Mouse (Mus musculus) liver, embryonic 12.5 days (tissue): Measurements from ENCODE around the gene Npdc1. TPM values are rescaled to one million over a fixed set of nuclear protein-coding genes. Genes with fewer than 3 reads are reported as not detected.
"Not testable (repeated sequence)": the region's sequence is repeated elsewhere in the genome, so short reads cannot be mapped to it uniquely, and the experiment has no call there.

Source experiments
- ATAC-seq: fragments of 200-750 bp; cut with Nextera tagmentation; 2 replicates; pipeline ENCODE4 v1.8.0; 2017; ENCODE audit warnings: moderate number of reproducible peaks, mild to moderate bottlenecking, moderate library complexity
- H3K27ac ChIP-seq: fragments of 300-500 bp; sonication (generic); 2 replicates; pipeline ENCODE4 v1.5.1; 2016; ENCODE audit warnings: mild to moderate bottlenecking
- H3K27me3 ChIP-seq: fragments of 300-500 bp; sonication (generic); replicated peaks from 2 replicates; pipeline ENCODE4 v1.6.1; 2016; ENCODE audit warnings: mild to moderate bottlenecking, moderate library complexity
- H3K36me3 ChIP-seq: fragments of 300-500 bp; sonication (generic); 2 replicates; pipeline ENCODE4 v1.6.1; 2016; ENCODE audit warnings: mild to moderate bottlenecking, moderate library complexity
- H3K4me1 ChIP-seq: fragments of 300-500 bp; sonication (generic); 2 replicates; pipeline ENCODE4 v1.6.1; 2016
- H3K4me2 ChIP-seq: fragments of 300-500 bp; sonication (generic); 2 replicates; pipeline ENCODE4 v1.6.1; 2016; ENCODE audit warnings: mild to moderate bottlenecking, moderate library complexity
- H3K4me3 ChIP-seq: fragments of 300-500 bp; sonication (generic); 2 replicates; pipeline ENCODE4 v1.5.1; 2016; ENCODE audit warnings: mild to moderate bottlenecking, moderate library complexity
- H3K9ac ChIP-seq: fragments of 300-500 bp; sonication (generic); 2 replicates; pipeline ENCODE4 v1.6.1; 2016; ENCODE audit warnings: mild to moderate bottlenecking, moderate library complexity
- H3K9me3 ChIP-seq: fragments of 300-500 bp; sonication (generic); replicated peaks from 2 replicates; pipeline ENCODE4 v1.6.1; 2016; ENCODE audit warnings: mild to moderate bottlenecking, moderate library complexity
- WGBS: fragments of 180-500 bp; shearing (Covaris S2); methylation state at CpG from one replicate; pipeline ENCODE4 v1.1.7; 2016; ENCODE audit not compliant: insufficient replicate concordance; 5-methylcytosine and 5-hydroxymethylcytosine counted together
- polyA plus RNA-seq: library from polyadenylated mRNA; unstranded; fragments of >200 nt; fragmentation: Nextera tagmentation; extraction: Ambion mirVana; gene quantifications from 2 replicates; pipeline ENCODE4 v1.2.1, GENCODE M21; 2016

The Npdc1 gene
- polyA plus RNA-seq, 1 experiment from 2014 or later, result 5.3 TPM

DNA sequence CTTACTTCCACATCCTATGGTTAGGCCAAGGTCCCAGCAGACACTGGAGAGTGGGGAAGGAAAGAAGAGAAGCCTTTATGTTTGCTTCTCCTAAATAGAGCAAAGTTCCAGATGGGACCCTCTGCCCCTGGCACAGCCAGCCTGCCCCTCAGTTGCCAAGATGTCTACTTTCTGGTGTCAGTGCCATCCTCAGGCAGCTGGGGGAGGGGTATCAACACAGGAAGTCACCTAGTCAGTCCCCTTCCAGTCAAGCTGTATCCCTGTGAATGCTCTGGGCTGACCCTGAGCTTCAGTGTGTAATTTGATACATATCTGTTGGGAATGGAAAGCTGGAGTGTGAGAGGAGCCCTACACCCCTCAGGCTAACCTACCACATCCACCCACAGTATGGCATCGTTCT lies 2.1 kb upstream of the Npdc1 start:
- no peak for ATAC-seq
- peaks cover 99% of the 10 kb centered on the region for H3K27me3 ChIP-seq
- no peak overlapping the region for H3K4me3 ChIP-seq
- H3K27ac ChIP-seq, result no peak overlapping the region
- H3K36me3 ChIP-seq, result no peaks in the 10 kb centered on the region
- no peak overlapping the region for H3K4me2 ChIP-seq
- H3K4me1 ChIP-seq, result peaks cover 17% of the 10 kb centered on the region
- 8% methylated on average over 1 of the region's 1 CpGs for WGBS
- no peak overlapping the region for H3K9ac ChIP-seq
- no peaks in the 10 kb centered on the region for H3K9me3 ChIP-seq

GRCm38 (mm10) chr2:25398065-25398464 lies 1.1 kb upstream of the Npdc1 start:
- Histone ChIP-seq H3K4me2 (no peak overlapping the region), H3K9ac (no peak overlapping the region), H3K4me1 (peaks cover 23% of the 10 kb centered on the region), H3K27me3 (peaks cover 100% of the 10 kb centered on the region), H3K9me3 (no peaks in the 10 kb centered on the region), H3K36me3 (no peaks in the 10 kb centered on the region), H3K4me3 (no peak overlapping the region), H3K27ac (no peak overlapping the region)
- ATAC-seq, result no peak
- WGBS, result 76% methylated on average over 7 of the region's 7 CpGs

GRCm38 (mm10) chr2:25400291-25400690 lies 1.1 kb downstream of the Npdc1 start:
- ATAC-seq, result no peak
- no peak overlapping the region for H3K27ac ChIP-seq
- 21% methylated on average over 16 of the region's 16 CpGs for WGBS
- H3K4me3 ChIP-seq, result no peak overlapping the region
- peaks cover 25% of the 10 kb centered on the region for H3K4me1 ChIP-seq
- H3K36me3 ChIP-seq, result no peaks in the 10 kb centered on the region
- peaks cover 100% of the 10 kb centered on the region for H3K27me3 ChIP-seq
- H3K4me2 ChIP-seq, result peak overlapping the region; percentile 24; the same call in 1 of the 2 replicates
- H3K9ac ChIP-seq, result no peak overlapping the region
- no peaks in the 10 kb centered on the region for H3K9me3 ChIP-seq

- peak; percentile 38; the same call in 1 of the 2 replicates for ATAC-seq
- no peak overlapping the region for H3K27ac ChIP-seq
- no peaks in the 10 kb centered on the region for H3K36me3 ChIP-seq
- peaks cover 21% of the 10 kb centered on the region for H3K4me1 ChIP-seq
- no peaks in the 10 kb centered on the region for H3K9me3 ChIP-seq
- WGBS, result 4% methylated on average over 17 of the region's 17 CpGs
- no peak overlapping the region for H3K4me3 ChIP-seq
- no peak overlapping the region for H3K9ac ChIP-seq
- peak overlapping the region; percentile 24; the same call in 1 of the 2 replicates for H3K4me2 ChIP-seq
- peaks cover 100% of the 10 kb centered on the region for H3K27me3 ChIP-seq
Observed at GRCm38 (mm10) chr2:25400764-25401163, 1.6 kb downstream of the Npdc1 start.

DNA sequence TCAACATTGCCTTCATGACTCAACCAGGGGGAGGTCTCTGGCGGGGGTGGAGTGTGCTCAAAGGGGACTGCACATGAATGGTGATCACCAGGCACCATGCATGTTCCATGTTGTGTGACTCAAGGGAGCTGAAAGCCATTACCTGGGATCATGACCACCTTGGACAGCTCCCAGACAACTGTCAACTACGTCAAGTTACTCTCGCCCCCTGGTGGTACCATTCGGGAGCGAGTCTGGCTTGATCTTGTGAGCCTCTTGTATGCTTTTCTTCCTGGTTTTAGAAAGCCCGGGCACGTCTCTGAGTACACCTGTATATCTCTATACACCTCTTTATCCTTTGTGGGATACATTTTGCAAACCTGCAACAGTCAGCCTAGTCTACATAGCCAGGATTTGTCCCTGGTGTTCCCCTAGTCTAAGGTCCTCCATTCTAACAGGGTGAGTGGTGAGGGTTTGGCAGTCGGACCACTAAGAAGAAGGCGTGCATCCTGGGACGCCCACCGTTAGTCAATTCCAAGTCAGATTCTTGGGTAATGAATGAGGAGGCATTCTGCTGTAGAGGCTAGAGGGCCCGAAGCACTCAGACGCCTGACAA lies 3.3 kb downstream of the Npdc1 start:
- H3K4me2 ChIP-seq, result peak overlapping the region; percentile 53
- H3K4me3 ChIP-seq, result peak overlapping the region; percentile 44
- H3K4me1 ChIP-seq, result peaks cover 15% of the 10 kb centered on the region
- no peak overlapping the region for H3K27ac ChIP-seq
- H3K27me3 ChIP-seq, result peaks cover 100% of the 10 kb centered on the region
- WGBS, result 5% methylated on average over 13 of the region's 13 CpGs
- no peak overlapping the region for H3K9ac ChIP-seq
- H3K36me3 ChIP-seq, result no peaks in the 10 kb centered on the region
- ATAC-seq, result no peak
- no peaks in the 10 kb centered on the region for H3K9me3 ChIP-seq

GRCm38 (mm10) chr2:25402972-25403601 lies 3.9 kb downstream of the Npdc1 start:
- no peak for ATAC-seq
- 5% methylated on average over 49 of the region's 54 CpGs for WGBS
- Histone ChIP-seq H3K4me1 (peaks cover 15% of the 10 kb centered on the region), H3K4me3 (peak overlapping the region; percentile 44), H3K27ac (no peak overlapping the region), H3K4me2 (peak overlapping the region; percentile 53), H3K27me3 (peaks cover 100% of the 10 kb centered on the region), H3K9ac (no peak overlapping the region), H3K9me3 (no peaks in the 10 kb centered on the region), H3K36me3 (no peaks in the 10 kb centered on the region)

DNA sequence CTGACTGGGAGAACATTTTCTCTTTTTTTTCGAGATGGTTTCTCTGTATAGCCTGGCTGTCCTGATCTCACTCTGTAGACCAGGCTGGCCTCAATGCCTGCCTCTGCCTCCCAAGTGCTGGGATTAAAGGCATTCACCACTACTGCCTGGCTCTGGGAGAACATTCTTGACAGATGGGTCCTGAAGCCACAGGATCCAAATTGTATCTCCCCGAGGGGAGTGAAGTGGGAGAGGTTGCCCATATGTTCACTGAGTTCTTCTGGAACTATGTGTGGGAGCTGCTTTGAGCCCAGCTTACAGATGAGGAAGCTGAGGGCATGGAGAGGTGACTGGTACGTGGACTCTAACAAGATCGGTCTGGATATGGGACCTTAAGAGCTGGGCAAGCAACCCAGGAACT lies 4.8 kb downstream of the Npdc1 start:
- no peak for ATAC-seq
- Histone ChIP-seq H3K9ac (no peak overlapping the region), H3K27me3 (peaks cover 98% of the 10 kb centered on the region), H3K27ac (no peak overlapping the region), H3K4me2 (no peak overlapping the region), H3K4me3 (no peak overlapping the region), H3K9me3 (no peaks in the 10 kb centered on the region), H3K4me1 (peaks cover 15% of the 10 kb centered on the region), H3K36me3 (no peaks in the 10 kb centered on the region)
- 67% methylated on average over 4 of the region's 4 CpGs for WGBS

- no peak overlapping the region for H3K9ac ChIP-seq
- no peak for ATAC-seq
- H3K9me3 ChIP-seq, result no peaks in the 10 kb centered on the region
- H3K4me1 ChIP-seq, result no peaks in the 10 kb centered on the region
- no peaks in the 10 kb centered on the region for H3K36me3 ChIP-seq
- no peak overlapping the region for H3K4me3 ChIP-seq
- WGBS, result 74% methylated on average over 10 of the region's 10 CpGs
- peaks cover 58% of the 10 kb centered on the region for H3K27me3 ChIP-seq
- H3K27ac ChIP-seq, result no peak overlapping the region
- H3K4me2 ChIP-seq, result no peak overlapping the region
Observed at GRCm38 (mm10) chr2:25408908-25409307, 9.8 kb downstream of the Npdc1 start.

DNA sequence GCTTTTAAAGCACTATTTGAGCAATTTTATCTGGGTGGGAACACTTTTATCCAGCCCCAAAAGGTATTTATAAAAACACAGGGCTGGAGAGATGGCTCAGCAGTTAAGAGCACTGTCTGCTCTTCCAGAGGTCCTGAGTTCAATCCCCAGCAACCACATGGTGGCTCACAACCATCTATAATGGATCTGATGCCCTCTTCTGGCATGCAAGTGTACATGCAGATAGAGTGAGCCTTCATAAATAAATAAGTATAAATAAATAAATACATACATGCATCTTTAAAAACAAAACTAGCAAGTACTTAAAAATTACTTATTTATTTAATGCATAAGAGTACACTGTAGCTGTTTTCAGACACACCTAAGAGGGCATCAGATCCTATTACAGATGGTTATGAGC lies 14.3 kb downstream of the Npdc1 start:
- not testable (repeated sequence) for H3K4me1 ChIP-seq, H3K36me3 ChIP-seq, ATAC-seq, H3K4me2 ChIP-seq, H3K9ac ChIP-seq, H3K27ac ChIP-seq, H3K4me3 ChIP-seq, H3K9me3 ChIP-seq
- H3K27me3 ChIP-seq, result peaks cover 32% of the 10 kb centered on the region

DNA sequence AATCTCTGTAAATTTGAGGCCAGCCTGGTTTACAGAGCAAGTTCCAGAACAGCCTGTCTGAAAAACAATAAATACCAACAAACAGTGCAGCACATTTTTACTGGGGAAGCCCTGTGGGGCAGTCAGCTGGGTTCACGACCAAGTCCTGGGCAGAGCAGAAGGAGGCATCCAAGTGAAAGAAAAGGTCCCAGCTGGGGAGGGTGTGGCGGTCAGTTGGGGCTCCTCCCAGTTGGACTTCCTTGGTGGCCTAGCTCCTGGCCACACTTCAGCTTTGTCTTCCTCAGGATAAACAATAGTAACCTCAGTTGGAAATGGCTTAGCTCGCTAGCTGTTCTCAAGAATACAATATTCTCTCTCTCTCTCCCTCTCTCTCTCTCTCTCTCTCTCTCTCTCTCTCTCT lies 18.3 kb downstream of the Npdc1 start:
- 32% methylated on average over 3 of the region's 3 CpGs for WGBS
- peaks cover 23% of the 10 kb centered on the region for H3K27me3 ChIP-seq

GRCm38 (mm10) chr2:25421896-25422295 lies 22.7 kb downstream of the Npdc1 start:
- WGBS, result 17% methylated on average over 3 of the region's 3 CpGs
- H3K27ac ChIP-seq, result no peak overlapping the region
- H3K27me3 ChIP-seq, result peaks cover 50% of the 10 kb centered on the region
- H3K36me3 ChIP-seq, result no peaks in the 10 kb centered on the region
- H3K9me3 ChIP-seq, result no peaks in the 10 kb centered on the region
- no peak overlapping the region for H3K4me2 ChIP-seq
- peaks cover 19% of the 10 kb centered on the region for H3K4me1 ChIP-seq
- no peak overlapping the region for H3K9ac ChIP-seq
- H3K4me3 ChIP-seq, result no peak overlapping the region
- ATAC-seq, result no peak; the same call in 1 of the 2 replicates

More for the DNA sequence above, 18.3 kb downstream of the Npdc1 start:
- no peak overlapping the region for H3K27ac ChIP-seq
- H3K4me2 ChIP-seq, result no peak overlapping the region
- H3K4me3 ChIP-seq, result no peak overlapping the region
- 0 out of 2 replicates have a peak, but pooled peaks cover 2% of the 10 kb centered on the region for H3K4me1 ChIP-seq
- no peaks in the 10 kb centered on the region for H3K36me3 ChIP-seq
- ATAC-seq, result no peak
- no peak overlapping the region for H3K9ac ChIP-seq
- H3K9me3 ChIP-seq, result no peaks in the 10 kb centered on the region

DNA sequence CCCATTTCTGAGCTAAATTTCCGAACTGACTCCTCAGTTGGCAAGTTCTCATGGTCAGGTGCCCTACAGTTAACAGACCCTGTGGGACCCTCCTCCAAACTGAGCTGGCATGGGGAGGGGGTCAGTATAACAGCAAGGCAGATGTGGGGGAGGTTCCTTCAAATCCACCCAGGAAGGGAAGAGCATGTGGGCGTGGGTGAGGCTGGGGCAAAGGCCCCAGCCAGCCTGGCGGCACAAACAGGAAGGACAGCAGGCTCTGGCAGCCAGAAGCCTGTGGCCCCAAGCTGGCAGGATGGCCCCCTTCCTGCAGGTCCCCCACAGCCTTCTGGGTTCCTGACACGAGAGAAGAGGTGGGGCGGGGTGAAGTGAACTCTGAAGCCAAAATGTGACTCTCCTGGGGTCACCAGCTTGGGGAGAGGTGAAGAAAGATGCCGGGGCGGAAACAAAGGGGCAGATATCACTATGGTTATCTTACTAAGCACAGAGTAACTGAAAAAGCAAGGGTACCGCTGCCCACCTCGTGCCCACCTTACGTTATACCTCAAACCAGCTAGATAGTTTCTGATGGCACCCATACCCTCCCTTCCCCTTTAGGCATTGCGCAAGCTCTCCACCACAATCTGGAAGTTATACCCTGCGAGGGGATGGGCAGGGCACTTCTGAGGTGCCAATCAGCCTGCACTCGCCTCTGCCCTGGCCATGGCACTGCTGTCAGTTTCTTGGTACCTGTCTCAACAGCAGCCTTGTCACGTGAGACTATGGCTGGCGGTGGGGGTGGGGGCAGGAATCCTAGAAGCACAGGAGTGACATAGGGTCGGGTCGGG lies 23.6 kb downstream of the Npdc1 start, which contains the start of gene Fut7:
TSS of gene Fut7 (plus strand) at position 681 of the 824 bp plus-strand sequence.
- Histone ChIP-seq H3K4me1 (peaks cover 20% of the 10 kb centered on the region), H3K4me2 (no peak within 1 kb of the TSS), H3K27me3 (peaks cover 50% of the 10 kb centered on the region), H3K27ac (no peak within 1 kb of the TSS), H3K4me3 (no peak within 1 kb of the TSS), H3K9me3 (no peaks in the 10 kb centered on the region), H3K9ac (no peak within 1 kb of the TSS), H3K36me3 (no peaks in the 10 kb centered on the region)
- ATAC-seq, result no peak
- 39% methylated on average over 17 of the region's 17 CpGs for WGBS
